Mouse (Mus musculus) ES-Bruce4 (cell line): ENCODE measurements around the gene Krtap3-3. TPM values are rescaled to one million over a fixed set of nuclear protein-coding genes. Genes with fewer than 3 reads are reported as not detected.

Source experiments
- H3K27ac ChIP-seq: 2 replicates; pipeline ENCODE4 v1.5.1; 2012; ENCODE audit warnings: low read length, inconsistent platforms; ENCODE audit not compliant: insufficient read depth
- H3K27me3 ChIP-seq: 2 replicates; pipeline ENCODE4 v1.6.1; 2012; ENCODE audit warnings: mild to moderate bottlenecking, low read length, inconsistent platforms; ENCODE audit not compliant: control insufficient read depth, poor library complexity, insufficient read depth, severe bottlenecking
- H3K36me3 ChIP-seq: 2 replicates; pipeline ENCODE4 v1.6.1; 2012; ENCODE audit warnings: inconsistent platforms, mild to moderate bottlenecking, low read length, moderate library complexity; ENCODE audit not compliant: control insufficient read depth, poor library complexity, insufficient read depth, severe bottlenecking
- H3K4me1 ChIP-seq: one replicate; pipeline ENCODE4 v1.8.1; 2011; ENCODE audit warnings: low read length; ENCODE audit not compliant: control insufficient read depth, insufficient read depth
- H3K4me3 ChIP-seq: 2 replicates; pipeline ENCODE4 v1.5.1; 2011; ENCODE audit warnings: low read depth, mild to moderate bottlenecking, low read length
- H3K9ac ChIP-seq: 2 replicates; pipeline ENCODE4 v1.6.1; 2012; ENCODE audit warnings: low read depth, mild to moderate bottlenecking, inconsistent platforms; ENCODE audit not compliant: poor library complexity, severe bottlenecking
- H3K9me3 ChIP-seq: replicated peaks from 2 replicates; pipeline ENCODE4 v1.6.1; 2012; ENCODE audit warnings: mild to moderate bottlenecking, low read length, inconsistent platforms; ENCODE audit not compliant: control insufficient read depth, poor library complexity, insufficient read depth, severe bottlenecking
- CTCF ChIP-seq: IDR thresholded peaks from one replicate; pipeline ENCODE4 v1.8.1; 2011; ENCODE audit warnings: low read depth, low read length
- EP300 ChIP-seq: IDR thresholded peaks from 2 replicates; pipeline ENCODE4 v1.6.1; 2011; ENCODE audit warnings: low read depth, low read length; ENCODE audit not compliant: insufficient read depth
- POLR2A ChIP-seq: IDR thresholded peaks from one replicate; pipeline ENCODE4 v1.8.1; 2011; ENCODE audit warnings: low read length; ENCODE audit not compliant: insufficient read depth
- polyA plus RNA-seq: library from polyadenylated mRNA; stranded (reverse); fragments of >200 nt; gene quantifications from 2 replicates; pipeline ENCODE4 v1.2.4, GENCODE M21; 2011; ENCODE audit warnings: low read depth; ENCODE audit not compliant: missing spikeins, insufficient read depth, insufficient read length

Gene Krtap3-3
- polyA plus RNA-seq, 1 experiment = not detected

GRCm38 (mm10) chr11:99521288-99521860 is 29.3 kb downstream of the Krtap3-3 start, which contains the start of gene Krt39:
Krt39 (minus strand) TSS chr11:99521338.
- H3K4me1 ChIP-seq = no peaks in the 10 kb centered on the region
- H3K27ac ChIP-seq = no peak within 1 kb of the TSS
- H3K27me3 ChIP-seq = no peaks in the 10 kb centered on the region
- no peaks in the 10 kb centered on the region for H3K36me3 ChIP-seq
- TF ChIP-seq POLR2A (no peak), EP300 (no peak), CTCF (no peak)
- H3K4me3 ChIP-seq = no peak within 1 kb of the TSS
- no peaks in the 10 kb centered on the region for H3K9me3 ChIP-seq
- H3K9ac ChIP-seq = no peak within 1 kb of the TSS

GRCm38 (mm10) chr11:99514098-99514497 is 36.6 kb downstream of the Krtap3-3 start:
- TF ChIP-seq CTCF = no peak
- TF ChIP-seq EP300 = no peak
- no peak for TF ChIP-seq POLR2A
- Histone ChIP-seq H3K9ac (no peak overlapping the region), H3K4me3 (no peak overlapping the region), H3K36me3 (no peaks in the 10 kb centered on the region), H3K4me1 (no peaks in the 10 kb centered on the region), H3K9me3 (no peaks in the 10 kb centered on the region), H3K27me3 (no peaks in the 10 kb centered on the region), H3K27ac (no peak overlapping the region)

Other genes starting within 250 kb of the Krtap3-3 start
- gene Krt25, start 227.9 kb downstream of the Krtap3-3 start, polyA plus RNA-seq = not detected in 2 replicates
- gene Krt26, start 212.9 kb downstream of the Krtap3-3 start, polyA plus RNA-seq = not detected in 2 replicates
- gene Krt27, start 199.8 kb downstream of the Krtap3-3 start, polyA plus RNA-seq = not detected in 2 replicates
- not detected in 2 replicates for gene Krt28, start 176.0 kb downstream of the Krtap3-3 start, polyA plus RNA-seq
- 4.1 and 7.1 TPM in 2 replicates for gene Krt10, start 161.5 kb downstream of the Krtap3-3 start, polyA plus RNA-seq
- gene Krt12, start 128.6 kb downstream of the Krtap3-3 start, polyA plus RNA-seq = not detected in 2 replicates
- gene Krt20, start 112.7 kb downstream of the Krtap3-3 start, polyA plus RNA-seq = 1.7 and 2.2 TPM in 2 replicates
- gene Krt23, start 57.7 kb downstream of the Krtap3-3 start, polyA plus RNA-seq = not detected in 2 replicates
- gene Krt39, start 29.5 kb downstream of the Krtap3-3 start, polyA plus RNA-seq = not detected in 2 replicates
- gene Krt40, start 7.7 kb downstream of the Krtap3-3 start, polyA plus RNA-seq = not detected in 2 replicates
- not detected in 2 replicates for gene Krtap3-2, start 6.0 kb upstream of the Krtap3-3 start, polyA plus RNA-seq
- not detected in 2 replicates for gene Gm11939, start 8.6 kb upstream of the Krtap3-3 start, polyA plus RNA-seq
- gene Krtap3-1, start 15.8 kb upstream of the Krtap3-3 start, polyA plus RNA-seq = not detected in 2 replicates
- not detected in 2 replicates for gene Krtap1-5, start 30.2 kb upstream of the Krtap3-3 start, polyA plus RNA-seq
- gene Krtap1-4, start 32.8 kb upstream of the Krtap3-3 start, polyA plus RNA-seq = not detected in 2 replicates
- not detected in 2 replicates for gene Krtap1-3, start 40.5 kb upstream of the Krtap3-3 start, polyA plus RNA-seq
- gene Krtap9-3, start 47.2 kb upstream of the Krtap3-3 start, polyA plus RNA-seq = not detected in 2 replicates
- gene Gm11938, start 52.4 kb upstream of the Krtap3-3 start, polyA plus RNA-seq = not detected in 2 replicates
- not detected in 2 replicates for gene Gm11937, start 59.3 kb upstream of the Krtap3-3 start, polyA plus RNA-seq
- gene Krtap2-4, start 64.0 kb upstream of the Krtap3-3 start, polyA plus RNA-seq = not detected in 2 replicates
- not detected in 2 replicates for gene Gm11562, start 69.6 kb upstream of the Krtap3-3 start, polyA plus RNA-seq
- gene Krtap4-1, start 77.4 kb upstream of the Krtap3-3 start, polyA plus RNA-seq = not detected in 2 replicates
- gene Krtap4-2, start 84.2 kb upstream of the Krtap3-3 start, polyA plus RNA-seq = not detected in 2 replicates
- gene Krtap4-7, start 93.2 kb upstream of the Krtap3-3 start, polyA plus RNA-seq = not detected in 2 replicates
- not detected in 2 replicates for gene Gm11555, start 99.4 kb upstream of the Krtap3-3 start, polyA plus RNA-seq
- not detected in 2 replicates for gene Gm11563, start 108.1 kb upstream of the Krtap3-3 start, polyA plus RNA-seq
- gene Krtap4-6, start 115.1 kb upstream of the Krtap3-3 start, polyA plus RNA-seq = not detected in 2 replicates
- gene Gm14190, start 139.9 kb upstream of the Krtap3-3 start, polyA plus RNA-seq = not detected in 2 replicates
- gene Gm14180, start 183.4 kb upstream of the Krtap3-3 start, polyA plus RNA-seq = not detected in 2 replicates
- gene Gm11595, start 222.0 kb upstream of the Krtap3-3 start, polyA plus RNA-seq = not detected in 2 replicates
- not detected in 2 replicates for gene Krtap4-8, start 229.8 kb upstream of the Krtap3-3 start, polyA plus RNA-seq
- gene Krtap4-9, start 234.3 kb upstream of the Krtap3-3 start, polyA plus RNA-seq = not detected in 2 replicates
- gene Gm11596, start 242.6 kb upstream of the Krtap3-3 start, polyA plus RNA-seq = not detected in 2 replicates
- not detected in 2 replicates for gene Gm11569, start 248.1 kb upstream of the Krtap3-3 start, polyA plus RNA-seq